Mouse (Mus musculus): ENCODE results near the gene Rela. TPM values are rescaled to one million over a fixed set of nuclear protein-coding genes. Genes with fewer than 3 reads are reported as not detected.

Gene Rela
- 38.4 and 41.5 TPM in 2 replicates for polyA plus RNA-seq (2016; fragmentation: Nextera tagmentation; extraction: Ambion mirVana)

GRCm38 (mm10) chr19:5637069-5638047 is at the start of gene Rela:
TSS of gene Rela (plus strand) at chr19:5637483.
- Histone ChIP-seq H3K4me2 (replicated peaks) (peak within 1 kb of the TSS; percentile 84), H3K4me1 (peaks cover 21% of the 10 kb centered on the region), H3K9ac (peak within 1 kb of the TSS; percentile 82), H3K27ac (peak within 1 kb of the TSS; percentile 87), H3K36me3 (peaks cover 38% of the 10 kb centered on the region), H3K4me3 (peak within 1 kb of the TSS; percentile 77), H3K9me3 (replicated peaks) (no peaks in the 10 kb centered on the region), H3K27me3 (no peaks in the 10 kb centered on the region)
- ATAC-seq (ENCODE audit: low FRiP score): peak; percentile 80
- under 1% methylated on average over 92 of the region's 109 CpGs for whole genome bisulfite sequencing

- Histone ChIP-seq H3K36me3 (no peaks in the 10 kb centered on the region), H3K27me3 (peaks cover 7% of the 10 kb centered on the region; the same call in 1 of the 2 replicates), H3K27ac (no peak overlapping the region), H3K4me2 (replicated peaks) (no peak overlapping the region), H3K4me3 (no peak overlapping the region), H3K9me3 (replicated peaks) (no peaks in the 10 kb centered on the region), H3K4me1 (no peaks in the 10 kb centered on the region), H3K9ac (no peak overlapping the region)
- WGBS: 77% methylated on average over 9 of the region's 9 CpGs
- no peak for ATAC-seq (ENCODE audit: low FRiP score)
Observed at GRCm38 (mm10) chr19:5589159-5589558, 48.1 kb upstream of the Rela start.

GRCm38 (mm10) chr19:5591888-5592287 is 45.4 kb upstream of the Rela start:
- no peak overlapping the region for H3K4me2 ChIP-seq (replicated peaks)
- H3K4me3 ChIP-seq: no peak overlapping the region
- no peak overlapping the region for H3K27ac ChIP-seq
- no peaks in the 10 kb centered on the region for H3K27me3 ChIP-seq
- H3K9ac ChIP-seq: no peak overlapping the region
- no peaks in the 10 kb centered on the region for H3K36me3 ChIP-seq
- H3K4me1 ChIP-seq: no peaks in the 10 kb centered on the region
- no peak for ATAC-seq (ENCODE audit: low FRiP score)
- 86% methylated on average over 6 of the region's 6 CpGs for WGBS
- H3K9me3 ChIP-seq (replicated peaks): no peaks in the 10 kb centered on the region

- H3K4me2 ChIP-seq (replicated peaks): no peak overlapping the region
- WGBS: 75% methylated on average over 4 of the region's 4 CpGs
- peaks cover 21% of the 10 kb centered on the region for H3K4me1 ChIP-seq
- no peak for ATAC-seq (ENCODE audit: low FRiP score)
- H3K4me3 ChIP-seq: no peak overlapping the region
- no peaks in the 10 kb centered on the region for H3K9me3 ChIP-seq (replicated peaks)
- H3K27me3 ChIP-seq: no peaks in the 10 kb centered on the region
- no peak overlapping the region for H3K27ac ChIP-seq
- peaks cover 13% of the 10 kb centered on the region for H3K36me3 ChIP-seq
- H3K9ac ChIP-seq: no peak overlapping the region
Observed at GRCm38 (mm10) chr19:5599224-5599623, 38.1 kb upstream of the Rela start.

GRCm38 (mm10) chr19:5601752-5602541 is 35.3 kb upstream of the Rela start, which contains the start of gene Rnaseh2c:
TSS of gene Rnaseh2c (plus strand) at chr19:5601873.
- peak within 1 kb of the TSS; percentile 87 for H3K4me2 ChIP-seq (replicated peaks)
- peak within 1 kb of the TSS; percentile 95 for H3K9ac ChIP-seq
- no peaks in the 10 kb centered on the region for H3K27me3 ChIP-seq
- H3K4me1 ChIP-seq: peaks cover 22% of the 10 kb centered on the region
- peak within 1 kb of the TSS; percentile 89 for H3K27ac ChIP-seq
- peak within 1 kb of the TSS; percentile 77 for H3K4me3 ChIP-seq
- H3K36me3 ChIP-seq: peaks cover 40% of the 10 kb centered on the region
- no peaks in the 10 kb centered on the region for H3K9me3 ChIP-seq (replicated peaks)
- peak; percentile 88 for ATAC-seq (ENCODE audit: low FRiP score)
- under 1% methylated on average over 64 of the region's 64 CpGs for WGBS

GRCm38 (mm10) chr19:5603664-5604063 is 33.6 kb upstream of the Rela start:
- WGBS: 88% methylated on average over 7 of the region's 7 CpGs
- no peak overlapping the region for H3K4me3 ChIP-seq
- H3K36me3 ChIP-seq: peaks cover 57% of the 10 kb centered on the region
- ATAC-seq (ENCODE audit: low FRiP score): no peak
- H3K9ac ChIP-seq: no peak overlapping the region
- no peaks in the 10 kb centered on the region for H3K9me3 ChIP-seq (replicated peaks)
- 0 out of 2 replicates have a peak overlapping the region, but pooled peaks have one; percentile 13 for H3K4me2 ChIP-seq (replicated peaks)
- no peak overlapping the region for H3K27ac ChIP-seq
- H3K4me1 ChIP-seq: peaks cover 31% of the 10 kb centered on the region
- H3K27me3 ChIP-seq: no peaks in the 10 kb centered on the region

GRCm38 (mm10) chr19:5605126-5605525 is 32.2 kb upstream of the Rela start:
- ATAC-seq (ENCODE audit: low FRiP score): no peak
- Histone ChIP-seq H3K4me1 (peaks cover 39% of the 10 kb centered on the region), H3K4me2 (replicated peaks) (no peak overlapping the region), H3K4me3 (no peak overlapping the region), H3K36me3 (peaks cover 60% of the 10 kb centered on the region), H3K27ac (no peak overlapping the region), H3K9ac (no peak overlapping the region), H3K27me3 (no peaks in the 10 kb centered on the region), H3K9me3 (replicated peaks) (no peaks in the 10 kb centered on the region)
- 92% methylated on average over 7 of the region's 7 CpGs for WGBS

- WGBS: 89% methylated on average over 8 of the region's 8 CpGs
- H3K9me3 ChIP-seq (replicated peaks): no peaks in the 10 kb centered on the region
- H3K27me3 ChIP-seq: no peaks in the 10 kb centered on the region
- H3K9ac ChIP-seq: no peak overlapping the region
- peaks cover 45% of the 10 kb centered on the region for H3K4me1 ChIP-seq
- H3K36me3 ChIP-seq: peaks cover 60% of the 10 kb centered on the region
- H3K27ac ChIP-seq: no peak overlapping the region
- H3K4me2 ChIP-seq (replicated peaks): no peak overlapping the region
- H3K4me3 ChIP-seq: no peak overlapping the region
- ATAC-seq (ENCODE audit: low FRiP score): no peak
Observed at GRCm38 (mm10) chr19:5606196-5606595, 31.1 kb upstream of the Rela start.

- Histone ChIP-seq H3K9ac (peak overlapping the region; percentile 78; the same call in 1 of the 2 replicates), H3K27ac (no peak overlapping the region), H3K4me1 (peaks cover 38% of the 10 kb centered on the region), H3K27me3 (no peaks in the 10 kb centered on the region), H3K4me2 (replicated peaks) (peak overlapping the region; percentile 72; the same call in 1 of the 2 replicates), H3K9me3 (replicated peaks) (no peaks in the 10 kb centered on the region), H3K4me3 (no peak overlapping the region; the same call in 1 of the 2 replicates), H3K36me3 (peaks cover 60% of the 10 kb centered on the region)
- ATAC-seq (ENCODE audit: low FRiP score): no peak
- WGBS: 97% methylated on average over 26 of the region's 26 CpGs
Observed at GRCm38 (mm10) chr19:5607705-5608410, 29.4 kb upstream of the Rela start.

- peak overlapping the region; percentile 70 for H3K4me3 ChIP-seq
- H3K27me3 ChIP-seq: no peaks in the 10 kb centered on the region
- WGBS: 92% methylated on average over 13 of the region's 13 CpGs
- no peak for ATAC-seq (ENCODE audit: low FRiP score)
- peak overlapping the region; percentile 78 for H3K9ac ChIP-seq
- H3K27ac ChIP-seq: peak overlapping the region; percentile 98
- H3K4me1 ChIP-seq: peaks cover 29% of the 10 kb centered on the region
- H3K9me3 ChIP-seq (replicated peaks): no peaks in the 10 kb centered on the region
- H3K4me2 ChIP-seq (replicated peaks): peak overlapping the region; percentile 72
- H3K36me3 ChIP-seq: peaks cover 53% of the 10 kb centered on the region
Observed at GRCm38 (mm10) chr19:5608707-5609106, 28.6 kb upstream of the Rela start.

GRCm38 (mm10) chr19:5609171-5609546 is 28.1 kb upstream of the Rela start:
- peak overlapping the region; percentile 98 for H3K27ac ChIP-seq
- peaks cover 4% of the 10 kb centered on the region; the same call in 1 of the 2 replicates for H3K27me3 ChIP-seq
- H3K36me3 ChIP-seq: peaks cover 48% of the 10 kb centered on the region
- no peaks in the 10 kb centered on the region for H3K9me3 ChIP-seq (replicated peaks)
- peak overlapping the region; percentile 72 for H3K4me2 ChIP-seq (replicated peaks)
- no peak for ATAC-seq (ENCODE audit: low FRiP score)
- peaks cover 25% of the 10 kb centered on the region for H3K4me1 ChIP-seq
- 65% methylated on average over 10 of the region's 10 CpGs for WGBS
- H3K9ac ChIP-seq: peak overlapping the region; percentile 78
- H3K4me3 ChIP-seq: peak overlapping the region; percentile 70
